Mouse (Mus musculus): ENCODE results near the gene Kcne1. TPM values are rescaled to one million over a fixed set of nuclear protein-coding genes. Genes with fewer than 3 reads are reported as not detected.
A peak's percentile ranks its signal among the peaks of the same experiment; 100 is the strongest.

The Kcne1 gene
- total RNA-seq, 2 experiments from 2014 or later = not detected

DNA sequence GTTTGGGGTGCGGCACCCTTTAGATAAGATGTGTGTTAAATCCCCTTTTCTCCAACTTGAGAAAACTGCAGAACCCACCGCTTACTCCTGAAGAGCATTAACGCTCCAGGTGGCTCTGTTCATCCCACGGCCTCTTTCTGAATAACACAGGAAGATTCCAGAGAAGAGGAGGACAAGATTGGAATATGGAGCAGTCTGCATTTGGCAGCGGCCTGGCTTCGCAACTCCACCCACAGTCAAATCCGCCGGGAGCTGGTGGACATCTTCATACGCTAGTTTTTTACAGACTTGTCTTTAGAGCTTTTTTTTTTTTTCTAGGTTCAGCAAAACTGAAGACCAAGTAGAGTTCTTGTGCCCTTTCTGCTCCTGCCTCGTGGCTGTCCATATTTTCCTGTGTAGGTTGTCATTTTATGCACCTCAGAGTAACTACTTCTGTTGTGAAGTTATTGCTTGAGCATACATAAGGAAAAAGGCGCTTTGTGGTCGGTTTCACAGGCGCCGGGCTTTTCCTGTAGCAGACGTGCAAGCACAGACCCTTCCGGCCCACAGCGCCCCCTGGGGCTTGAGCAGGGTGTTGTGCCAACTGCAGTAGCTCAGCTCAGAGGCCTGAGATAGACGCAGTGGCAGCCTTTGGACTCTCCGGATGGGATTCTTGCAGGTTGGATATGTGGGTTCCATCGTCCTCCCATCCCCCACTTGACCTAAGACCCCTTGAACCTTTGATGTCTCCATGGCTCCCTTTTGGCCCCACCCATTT lies 39.7 kb downstream of the Kcne1 start:
- intact Hi-C loops (cut with DNase I) = loop anchor here (2.0 to 5.0 kb wide), 2 partner anchors 15 to 1223 kb away; no protein-coding TSS in a partner anchor

DNA sequence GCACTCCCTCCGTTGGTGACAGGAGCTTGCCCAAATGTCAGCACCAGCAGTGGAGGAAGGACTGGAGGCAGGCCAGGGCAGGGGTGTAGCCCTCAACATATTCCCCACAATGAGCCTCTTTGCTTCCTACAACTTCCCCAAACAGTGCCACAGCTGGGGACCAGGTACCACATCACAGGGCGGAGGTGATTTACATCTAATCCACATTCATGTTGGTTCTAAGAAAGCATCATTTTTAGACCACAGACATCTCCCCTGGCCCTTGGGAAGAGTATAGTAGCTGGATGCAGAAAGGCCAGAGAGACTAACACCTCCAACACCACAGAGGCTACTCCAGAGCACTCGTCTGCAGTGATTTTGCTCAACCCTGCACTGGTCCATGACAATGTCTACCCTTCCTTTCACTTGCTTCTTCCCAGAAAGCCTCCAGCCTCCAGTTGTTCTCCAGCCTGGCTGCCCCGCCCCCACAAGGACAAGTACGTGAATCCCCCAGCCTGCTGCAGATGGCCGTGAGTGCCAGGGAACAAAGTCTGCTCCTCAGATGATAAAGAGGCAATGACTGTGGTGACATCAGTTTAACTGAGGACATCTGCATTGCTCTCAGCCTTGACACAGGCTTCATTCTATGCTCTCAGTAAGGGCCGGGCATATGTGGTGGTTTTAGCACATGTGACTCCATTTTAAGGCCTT lies 43.1 kb downstream of the Kcne1 start:
- peak in 1 of 2 experiments; percentile 29 for DNase-seq (ENCODE audit: low spot score in 2 of 2)
- intact Hi-C loops (cut with DNase I) = loop anchor here (5.0 kb wide), 1 partner anchor 1226 kb away; no protein-coding TSS in a partner anchor

More for the DNA sequence above, 39.7 kb downstream of the Kcne1 start:
- peak; percentile 58 to 69 for DNase-seq (ENCODE audit: low spot score in 2 of 2)

DNA sequence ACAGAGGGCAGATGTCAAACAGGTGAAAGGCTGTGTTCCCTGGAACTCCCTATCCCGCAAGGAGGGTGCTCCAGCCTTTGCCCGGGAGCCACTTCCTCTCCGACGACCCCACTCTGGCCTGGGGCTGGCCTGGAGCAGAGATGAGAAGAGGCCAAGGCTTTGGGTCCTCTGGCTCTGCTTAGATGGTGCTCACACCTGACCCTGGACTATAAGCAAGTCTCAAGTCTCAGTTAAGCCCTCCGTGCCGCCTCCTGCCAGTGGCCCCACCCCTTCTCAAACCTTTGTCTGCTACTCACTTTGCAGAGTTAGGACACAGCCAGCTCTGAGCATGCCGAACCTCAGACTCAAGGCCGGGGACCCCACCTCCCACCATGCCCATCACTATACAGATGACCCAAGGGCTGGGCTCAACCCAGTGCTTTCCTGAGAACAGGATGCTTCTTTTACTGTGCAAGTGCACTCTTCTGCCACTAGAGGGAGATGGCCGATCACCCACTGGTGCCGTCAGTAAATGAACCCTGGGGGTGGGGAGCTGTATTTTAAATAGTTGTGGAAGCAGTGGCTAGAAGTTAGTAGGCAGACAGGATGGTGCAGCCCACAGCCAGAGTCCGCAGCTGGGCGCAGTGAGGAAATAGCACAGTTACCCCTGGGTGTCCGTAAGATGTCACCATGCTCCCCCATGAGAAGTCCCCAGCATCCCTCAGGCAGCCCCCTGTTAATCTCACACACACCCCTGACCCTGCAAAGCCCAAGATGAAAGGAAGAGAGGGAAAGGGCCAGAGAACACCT lies 45.1 kb downstream of the Kcne1 start:
- intact Hi-C loops (cut with DNase I) = loop anchor here (5.0 kb wide), 1 partner anchor 143 kb away; no protein-coding TSS in a partner anchor
- DNase-seq (ENCODE audit: low spot score in 2 of 2) = peak; percentile 52 to 84

DNA sequence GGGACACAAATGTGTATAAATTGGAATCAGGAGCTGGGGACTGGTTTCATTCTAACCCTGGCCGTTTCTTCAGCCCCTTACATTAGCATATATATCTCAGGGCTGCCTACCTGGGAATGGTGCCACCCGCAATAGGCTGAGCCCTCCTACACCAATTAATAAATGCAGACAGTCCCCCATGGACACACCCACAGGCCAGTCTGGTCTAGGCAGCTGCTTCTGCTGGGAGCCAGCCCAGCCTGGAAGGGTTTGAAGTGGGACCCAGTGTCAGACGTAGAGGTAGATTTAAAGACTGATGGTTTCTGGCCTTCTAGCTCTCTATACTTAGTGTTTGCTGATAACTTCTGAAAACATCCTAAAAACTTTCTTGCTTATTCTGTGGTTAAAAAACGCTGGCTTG lies 50.1 kb downstream of the Kcne1 start:
- intact Hi-C loops (cut with DNase I) = no loop called here

DNA sequence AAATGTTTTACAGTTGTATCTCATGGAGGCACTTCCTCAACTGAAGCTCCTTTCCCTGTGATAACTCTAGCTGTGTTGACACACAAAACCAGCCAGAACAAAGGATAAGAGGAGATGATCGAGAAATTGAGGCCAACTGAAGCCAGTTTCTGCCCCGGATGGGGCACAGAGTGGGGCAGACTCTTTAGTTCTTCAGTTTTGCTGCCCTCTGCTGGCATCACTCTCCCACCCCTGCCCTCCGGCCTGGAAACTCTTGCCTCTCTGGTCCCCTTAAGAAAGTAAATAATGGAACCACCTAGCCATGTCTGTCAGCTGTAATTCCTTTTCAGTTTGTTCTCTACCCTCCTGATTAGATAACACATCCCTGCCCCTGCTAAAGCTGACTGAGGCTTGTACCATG lies 51.3 kb downstream of the Kcne1 start:
- DNase-seq (ENCODE audit: low spot score in 2 of 2) = no peak
- intact Hi-C loops (cut with DNase I) = no loop called here

More for the DNA sequence above, 50.1 kb downstream of the Kcne1 start:
- DNase-seq (ENCODE audit: low spot score in 2 of 2) = no peak

DNA sequence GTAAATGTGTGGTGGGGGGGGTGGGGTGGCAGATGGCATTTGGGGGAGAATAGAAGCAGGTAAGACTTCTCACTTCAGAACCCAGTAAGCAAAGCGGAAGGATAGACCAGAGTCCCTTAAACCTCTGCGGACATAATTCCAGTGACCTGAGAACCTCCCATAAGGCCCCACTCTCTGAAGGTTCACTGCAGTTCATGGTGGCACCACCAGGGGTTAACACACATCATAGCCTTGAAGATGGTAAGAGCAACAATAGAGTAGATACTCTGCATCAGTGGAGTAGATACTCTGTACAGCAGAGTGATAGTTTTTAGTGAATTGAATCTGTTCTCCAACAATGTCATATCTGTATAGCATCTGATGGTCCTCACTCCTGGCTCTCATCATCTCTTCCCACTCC lies 53.7 kb downstream of the Kcne1 start:
- intact Hi-C loops (cut with DNase I) = no loop called here

DNA sequence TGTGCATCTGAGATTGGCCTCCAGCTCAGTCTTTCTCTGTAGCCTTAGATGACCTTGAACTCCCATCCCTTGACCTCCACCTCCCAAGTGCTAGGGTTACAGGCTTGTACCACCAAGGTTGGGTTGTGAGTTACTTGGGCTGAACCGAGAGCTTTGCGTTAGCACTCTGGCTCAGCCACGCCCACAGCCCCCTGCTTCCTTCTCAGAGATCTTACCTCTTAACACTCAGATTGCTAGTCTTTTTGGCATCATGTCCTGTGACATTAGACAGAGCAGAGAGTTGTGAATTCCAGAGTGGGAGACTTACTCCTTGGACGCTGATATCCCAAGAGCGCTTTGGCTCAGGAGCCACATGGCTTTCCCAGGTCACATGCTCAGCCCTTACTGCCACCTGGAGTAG lies 56.8 kb downstream of the Kcne1 start:
- intact Hi-C loops (cut with DNase I) = no loop called here
- no peak for DNase-seq (ENCODE audit: low spot score in 2 of 2)

More for the DNA sequence above, 53.7 kb downstream of the Kcne1 start:
- no peak for DNase-seq (ENCODE audit: low spot score in 2 of 2)

DNA sequence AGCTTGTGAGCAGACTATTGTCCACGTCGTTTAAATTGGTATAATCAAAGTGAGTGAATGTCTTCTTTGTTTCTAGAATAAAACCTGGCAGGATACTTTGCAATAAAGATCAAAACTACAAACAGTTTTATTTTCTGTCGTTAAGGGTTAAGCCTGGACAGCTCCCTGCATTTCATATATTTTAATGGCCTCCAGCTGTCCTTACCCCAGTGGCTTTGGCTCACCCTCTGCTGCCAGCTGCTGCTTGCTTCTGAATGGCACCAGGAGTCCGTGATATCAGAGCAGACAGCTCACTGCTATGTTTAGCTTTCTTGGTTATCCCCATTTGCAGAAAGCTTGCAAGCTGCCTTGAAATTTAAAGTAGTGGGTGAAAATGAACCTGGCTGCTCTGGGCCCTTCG lies 57.3 kb downstream of the Kcne1 start:
- intact Hi-C loops (cut with DNase I) = no loop called here
- peak in 1 of 2 experiments; percentile 48 for DNase-seq (ENCODE audit: low spot score in 2 of 2)

DNA sequence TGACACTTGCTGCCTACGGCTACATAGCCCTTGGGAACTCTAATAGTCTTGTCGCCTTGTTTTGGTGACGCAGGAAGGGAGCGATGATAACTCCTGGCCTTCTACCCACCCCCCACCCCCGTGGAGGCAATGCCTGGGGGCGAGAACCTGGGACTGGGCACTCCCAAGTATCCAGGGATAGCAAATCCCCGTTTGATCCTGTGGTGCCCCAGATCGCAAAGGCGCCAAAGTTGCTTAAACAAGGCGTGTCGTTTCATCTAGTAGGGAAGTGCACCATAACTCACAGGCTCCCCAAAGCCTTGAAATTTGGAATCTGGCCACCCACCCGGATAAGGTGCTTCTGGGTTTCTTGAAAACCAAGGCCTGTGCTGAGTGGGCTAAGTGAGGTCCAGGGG lies 57.9 kb downstream of the Kcne1 start:
- peak in 1 of 2 experiments; percentile 22 for DNase-seq (ENCODE audit: low spot score in 2 of 2)
- intact Hi-C loops (cut with DNase I) = no loop called here

DNA sequence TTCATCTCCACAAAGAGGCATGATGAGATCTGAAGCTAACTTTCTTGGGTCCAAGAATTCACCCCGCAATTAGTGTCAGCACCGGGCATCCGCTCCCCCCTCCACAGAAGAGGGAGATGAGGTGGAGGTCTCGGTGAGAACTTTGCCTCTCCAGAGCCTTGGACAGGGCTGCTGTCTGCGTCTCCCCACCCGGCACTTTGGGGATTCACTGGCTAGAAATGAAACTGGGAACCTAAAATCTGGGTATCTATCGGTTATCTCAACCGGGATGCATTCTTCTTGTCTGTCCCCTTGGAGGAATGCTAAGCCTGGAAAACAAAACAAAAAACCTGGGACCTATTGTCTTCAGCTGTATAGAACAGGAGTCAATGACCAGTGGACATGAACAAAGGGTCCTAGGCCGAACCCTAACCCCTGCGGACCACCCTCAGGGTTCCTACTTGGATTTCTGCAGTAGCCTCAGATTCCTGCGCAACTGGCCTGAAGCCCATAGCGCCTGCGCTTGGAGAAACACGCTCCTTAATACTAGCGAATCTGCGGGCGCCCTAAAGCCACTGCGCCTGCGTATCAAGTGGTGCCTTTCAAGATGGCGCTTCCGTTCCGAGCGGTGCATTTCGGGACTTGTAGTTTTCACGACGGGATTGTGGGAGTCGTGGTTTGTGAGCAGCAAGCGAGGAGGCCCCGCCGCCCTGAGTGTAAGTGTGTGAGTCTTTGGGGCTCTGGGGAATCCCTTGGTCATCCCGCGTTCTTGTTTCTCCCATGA lies 58.4 kb downstream of the Kcne1 start, which contains the start of gene Smim11:
TSS of gene Smim11 (plus strand) at position 638 of the 763 bp plus-strand sequence.
- intact Hi-C loops (cut with DNase I) = no loop called here
- DNase-seq (ENCODE audit: low spot score in 2 of 2) = peak; percentile 97 to 98

Other genes starting within 250 kb of the Kcne1 start
- gene Kcne2, start 67.1 kb downstream of the Kcne1 start, total RNA-seq (2021) = under 1 TPM; 0.42 to 0.66 TPM
- gene Smim11, start 58.2 kb downstream of the Kcne1 start, total RNA-seq (2021) = 10 to 100 TPM; 13.4 to 15.3 TPM
- gene Fam243, start 38.0 kb downstream of the Kcne1 start, total RNA-seq (2021) = not detected
- 10 to 100 TPM; 49.8 to 55.8 TPM for gene Rcan1, start 111.4 kb upstream of the Kcne1 start, total RNA-seq (2021)
- gene Clic6, start 126.3 kb upstream of the Kcne1 start, total RNA-seq (2021) = 1 to 10 TPM; 1.9 to 2.2 TPM